Mouse (Mus musculus) cortical plate, adult 2 months (tissue): Measurements from ENCODE around the gene Gm37240.

Experiments used
- CTCF ChIP-seq: fragments of 200-500 bp; IDR thresholded peaks from 2 replicates; pipeline ENCODE4 v1.5.1; 2011; ENCODE audit warnings: mild to moderate bottlenecking, control low read depth, low read length; ENCODE audit not compliant: insufficient read depth; ENCODE audit errors: extremely low read depth
- POLR2A ChIP-seq: fragments of 200-500 bp; IDR thresholded peaks from 2 replicates; pipeline ENCODE4 v1.6.1; 2011; ENCODE audit warnings: mild to moderate bottlenecking, low read length, control low read depth; ENCODE audit not compliant: insufficient read depth; ENCODE audit errors: extremely low read depth

- no peak for TF ChIP-seq POLR2A
- TF ChIP-seq CTCF: no peak
Measured at GRCm38 (mm10) chr3:85456983-85457382, 430.3 kb downstream of the Gm37240 start.
